Comparison of ENCODE assay signal across 22 mouse cellular contexts in genomic region chr17:35859371-35859770, GRCm38 (mm10).
"Had no signal": no experiment of that assay in that cellular context is flagged by ENCODE, and none has a peak within 500 bp of the region (broad histone marks: within the 10 kb centered on the region; RNA-seq: fewer than 3 reads in every experiment).

No protein-coding gene starts in this region.

- H3K9me3 ChIP-seq: heart, embryonic 10.5 days; heart, embryonic 12.5 days; hindbrain, embryonic 10.5 days; hindbrain, embryonic 12.5 days; intestine, embryonic 15.5 days; limb, embryonic 13.5 days; limb, embryonic 15.5 days; liver, embryonic 12.5 days had no signal

- H3K27ac ChIP-seq: gastrocnemius, adult 2 months; heart, embryonic 10.5 days; hindbrain, embryonic 10.5 days; hindbrain, embryonic 12.5 days; hindbrain, embryonic 14.5 days; intestine, embryonic 15.5 days; limb, embryonic 13.5 days; limb, embryonic 15.5 days; liver, embryonic 12.5 days had no signal

- H3K27me3 ChIP-seq: heart, embryonic 12.5 days; hindbrain, embryonic 12.5 days; intestine, embryonic 15.5 days; limb, embryonic 13.5 days; limb, embryonic 15.5 days had no signal

- DNase-seq: gastrocnemius, adult 2 months; gastrocnemius, postnatal 10 days; gastrocnemius, postnatal 25 days; heart, adult 18-20 months; heart, postnatal 10 days; heart, postnatal 4 days; kidney, adult 18-20 months; kidney, adult 8-10 months; kidney, postnatal 14 days; kidney, postnatal 36 days; layer of hippocampus, adult 9-11 months; layer of hippocampus, postnatal 36 days; left cerebral cortex, postnatal 4 days had no signal

- H3K4me3 ChIP-seq: gastrocnemius, adult 2 months; heart, embryonic 10.5 days; heart, embryonic 12.5 days; hindbrain, embryonic 12.5 days; intestine, embryonic 15.5 days; limb, embryonic 13.5 days; limb, embryonic 15.5 days; liver, embryonic 12.5 days had no signal

- H3K9ac ChIP-seq: heart, embryonic 12.5 days; hindbrain, embryonic 12.5 days; hindbrain, embryonic 14.5 days; intestine, embryonic 15.5 days; limb, embryonic 13.5 days; limb, embryonic 15.5 days; liver, embryonic 12.5 days had no signal
